Mouse (Mus musculus) left cerebral cortex, postnatal 4 days (tissue): Measurements from ENCODE around the gene Hrh2. TPM values are rescaled to one million over a fixed set of nuclear protein-coding genes. Genes with fewer than 3 reads are reported as not detected.
A peak's percentile ranks its signal among the peaks of the same experiment; 100 is the strongest.

Experiments used
- DNase-seq: peaks from one replicate; pipeline ENCODE4 v3.0.0-alpha.2; 2022
- intact Hi-C: fragments of 180-260 bp; cut with DNase I; formaldehyde crosslinking; loops from one replicate; pipeline ENCODE4 v1.15.1; 2025
- total RNA-seq, 2 experiments: library from RNA; stranded (reverse); gene quantifications; 2 replicates each; pipeline ENCODE4 v1.2.3; 2021

The Hrh2 gene
- total RNA-seq, 2 experiments from 2014 or later = 3.9 to 4.1 TPM

GRCm38 (mm10) chr13:54260318-54260717, 68.4 kb downstream of the Hrh2 start:
- DNase-seq = no peak
- intact Hi-C loops = no loop called here

GRCm38 (mm10) chr13:54262741-54263510, 71.0 kb downstream of the Hrh2 start:
- intact Hi-C loops = no loop called here
- no peak for DNase-seq

GRCm38 (mm10) chr13:54263641-54264040, 71.7 kb downstream of the Hrh2 start:
- no peak for DNase-seq
- intact Hi-C loops = no loop called here

GRCm38 (mm10) chr13:54266472-54266871, 74.5 kb downstream of the Hrh2 start:
- intact Hi-C loops = no loop called here
- DNase-seq = peak; percentile 93

- intact Hi-C loops = no loop called here
- DNase-seq = no peak
Measured at GRCm38 (mm10) chr13:54269087-54269486, 77.2 kb downstream of the Hrh2 start.

GRCm38 (mm10) chr13:54269628-54270027, 77.7 kb downstream of the Hrh2 start:
- intact Hi-C loops = no loop called here
- peak; percentile 39 for DNase-seq

- intact Hi-C loops = no loop called here
Measured at GRCm38 (mm10) chr13:54272076-54272475, 80.1 kb downstream of the Hrh2 start.

GRCm38 (mm10) chr13:54277406-54277805, 85.5 kb downstream of the Hrh2 start:
- intact Hi-C loops = no loop called here
- no peak for DNase-seq

More at GRCm38 (mm10) chr13:54272076-54272475, 80.1 kb downstream of the Hrh2 start:
- no peak for DNase-seq

- DNase-seq = no peak
- intact Hi-C loops = no loop called here
Measured at GRCm38 (mm10) chr13:54280366-54280765, 88.4 kb downstream of the Hrh2 start.

- intact Hi-C loops = no loop called here
- no peak for DNase-seq
Measured at GRCm38 (mm10) chr13:54281149-54281548, 89.2 kb downstream of the Hrh2 start.

- intact Hi-C loops = no loop called here
- no peak for DNase-seq
Measured at GRCm38 (mm10) chr13:54281623-54282022, 89.7 kb downstream of the Hrh2 start.

GRCm38 (mm10) chr13:54282149-54282860, 90.4 kb downstream of the Hrh2 start:
- intact Hi-C loops = no loop called here
- DNase-seq = no peak

GRCm38 (mm10) chr13:54282861-54283206, 90.9 kb downstream of the Hrh2 start:
- intact Hi-C loops = no loop called here
- peak; percentile 62 for DNase-seq

Other genes starting within 250 kb of the Hrh2 start
- gene Drd1, start 136.4 kb upstream of the Hrh2 start, total RNA-seq = 10 to 100 TPM; 26.0 to 28.0 TPM
- 10 to 100 TPM; 86.5 to 94.5 TPM for gene Sfxn1, start 120.3 kb upstream of the Hrh2 start, total RNA-seq
- gene Cplx2, start 179.2 kb downstream of the Hrh2 start, total RNA-seq = 100 to 1,000 TPM; 451 to 461 TPM